Mouse (Mus musculus): ENCODE data around the gene Kank3.

GRCm38 (mm10) chr17:33810334-33811141, at the start of gene Kank3:
- TF ChIP-seq CTCF (IDR thresholded peaks at IDR 0.05; ENCODE audit: control insufficient read depth, insufficient read depth, insufficient replicate concordance, low read depth, low read length) (no peak), POLR2A (IDR thresholded peaks at IDR 0.05; ENCODE audit: control insufficient read depth, low read depth, low read length) (0 out of 2 replicates have a peak, but pooled peaks have one; percentile 11)
